Mouse (Mus musculus) CH12.LX (cell line): ENCODE measurements around the gene Phyhd1. TPM values are rescaled to one million over a fixed set of nuclear protein-coding genes. Genes with fewer than 3 reads are reported as not detected.
A peak's percentile ranks its signal among the peaks of the same experiment; 100 is the strongest.

ENCODE experiments used
- DNase-seq: peaks from one replicate; pipeline ENCODE4 v3.0.0-alpha.2; 2013; ENCODE audit errors: extremely low read depth
- H3K27ac ChIP-seq: 2 replicates; pipeline ENCODE4 v1.5.1; 2012; ENCODE audit warnings: low read depth, mild to moderate bottlenecking, control low read depth, moderate library complexity; ENCODE audit not compliant: insufficient read depth
- H3K27me3 ChIP-seq: replicated peaks from 2 replicates; pipeline ENCODE3; 2012; ENCODE audit warnings: inconsistent platforms
- H3K36me3 ChIP-seq, 2 experiments: replicated peaks in 1 of 2; 2 replicates each; pipeline versions ENCODE3 to v1.6.1; 2012; ENCODE audit warnings: inconsistent platforms in 1 of 2, low read length in 1 of 2, mild to moderate bottlenecking in 1 of 2, mixed read lengths in 1 of 2, moderate library complexity in 1 of 2; ENCODE audit not compliant: control insufficient read depth in 1 of 2, insufficient read depth in 1 of 2
- H3K4me1 ChIP-seq, 2 experiments: 2 replicates each; pipeline ENCODE4 v1.6.1; 2012; ENCODE audit warnings: inconsistent platforms in 1 of 2, moderate library complexity in 1 of 2; ENCODE audit not compliant: insufficient read depth in 2 of 2, control insufficient read depth in 1 of 2
- H3K4me2 ChIP-seq: 2 replicates; pipeline ENCODE4 v1.6.1; 2012; ENCODE audit warnings: low read depth, mild to moderate bottlenecking, control low read depth; ENCODE audit not compliant: poor library complexity, insufficient read depth, severe bottlenecking
- H3K4me3 ChIP-seq, 3 experiments: fragments of 150-350 bp in 1 of 3; sonication (generic) in 1 of 3; replicated peaks in 1 of 3; 2 replicates each; pipeline versions ENCODE3 to v1.5.1; 2011 to 2012; ENCODE audit warnings: low read depth in 2 of 3, low read length in 2 of 3, mild to moderate bottlenecking in 2 of 3, moderate library complexity in 2 of 3, control low read depth in 1 of 3, improper control_type of control experiment in 1 of 3, inconsistent platforms in 1 of 3, mixed read lengths in 1 of 3; ENCODE audit not compliant: poor library complexity in 1 of 3
- H3K79me2 ChIP-seq: replicated peaks from 2 replicates; pipeline ENCODE4 v1.6.1; 2012; ENCODE audit warnings: mild to moderate bottlenecking, moderate library complexity; ENCODE audit not compliant: control insufficient read depth, poor library complexity, insufficient read depth, severe bottlenecking; ENCODE audit errors: extremely low read depth
- H3K9ac ChIP-seq: 2 replicates; pipeline ENCODE4 v1.6.1; 2012; ENCODE audit warnings: low read depth, mild to moderate bottlenecking, control low read depth, moderate library complexity; ENCODE audit not compliant: insufficient read depth
- H3K9me3 ChIP-seq: replicated peaks from 2 replicates; pipeline ENCODE3; 2012; ENCODE audit warnings: low read length, inconsistent platforms, mixed read lengths
- BHLHE40 ChIP-seq: IDR thresholded peaks from 2 replicates; pipeline ENCODE4 v1.6.1; 2011; ENCODE audit warnings: mild to moderate bottlenecking, low read depth, low read length, improper control_type of control experiment
- CHD1 ChIP-seq: IDR thresholded peaks from 2 replicates; pipeline ENCODE4 v1.6.1; 2012; ENCODE audit warnings: low read depth, low read length, improper control_type of control experiment, inconsistent platforms
- CHD2 ChIP-seq: IDR thresholded peaks from 2 replicates; pipeline ENCODE4 v1.6.1; 2011; ENCODE audit warnings: low read length, improper control_type of control experiment
- CTCF ChIP-seq, 2 experiments: IDR thresholded peaks in 1 of 2; conservative IDR thresholded peaks in 1 of 2; 2 replicates each; pipeline ENCODE4 v1.5.1; 2011 to 2012; ENCODE audit warnings: low read depth in 2 of 2, low read length in 2 of 2, improper control_type of control experiment in 1 of 2, inconsistent platforms in 1 of 2, mild to moderate bottlenecking in 1 of 2, moderate library complexity in 1 of 2
- ELF1 ChIP-seq: IDR thresholded peaks from 2 replicates; pipeline ENCODE4 v1.6.1; 2014; ENCODE audit warnings: low read depth, mild to moderate bottlenecking, inconsistent platforms, low read length, improper control_type of control experiment
- EP300 ChIP-seq: IDR thresholded peaks from 2 replicates; pipeline ENCODE4 v1.6.1; 2011; ENCODE audit warnings: low read length, improper control_type of control experiment
- HCFC1 ChIP-seq: IDR thresholded peaks from 2 replicates; pipeline ENCODE4 v1.6.1; 2012; ENCODE audit warnings: low read depth, mild to moderate bottlenecking, inconsistent platforms, low read length, improper control_type of control experiment
- IRF4 ChIP-seq: IDR thresholded peaks from 2 replicates; pipeline ENCODE4 v1.6.1; 2014; ENCODE audit warnings: low read depth, mild to moderate bottlenecking, inconsistent platforms, low read length, improper control_type of control experiment
- JUN ChIP-seq: IDR thresholded peaks from 2 replicates; pipeline ENCODE4 v1.6.1; 2011; ENCODE audit warnings: low read depth, mild to moderate bottlenecking, low read length, improper control_type of control experiment, moderate library complexity; ENCODE audit not compliant: insufficient read depth
- KAT2A ChIP-seq: IDR thresholded peaks from 2 replicates; pipeline ENCODE4 v1.6.1; 2012; ENCODE audit warnings: low read length, improper control_type of control experiment, inconsistent platforms; ENCODE audit not compliant: insufficient replicate concordance
- MAFK ChIP-seq: IDR thresholded peaks from 2 replicates; pipeline ENCODE4 v1.6.1; 2011; ENCODE audit warnings: low read length, improper control_type of control experiment; ENCODE audit not compliant: insufficient replicate concordance
- MAX ChIP-seq: IDR thresholded peaks from 2 replicates; pipeline ENCODE4 v1.6.1; 2011; ENCODE audit warnings: low read length, improper control_type of control experiment
- MAZ ChIP-seq: IDR thresholded peaks from 2 replicates; pipeline ENCODE4 v1.6.1; 2012; ENCODE audit warnings: low read depth, mild to moderate bottlenecking, inconsistent platforms, low read length, improper control_type of control experiment, moderate library complexity
- MEF2A ChIP-seq: IDR thresholded peaks from 2 replicates; pipeline ENCODE4 v1.6.1; 2014; ENCODE audit warnings: low read depth, mild to moderate bottlenecking, inconsistent platforms, low read length, improper control_type of control experiment, borderline replicate concordance
- MXI1 ChIP-seq: IDR thresholded peaks from 2 replicates; pipeline ENCODE4 v1.6.1; 2011; ENCODE audit warnings: mild to moderate bottlenecking, low read depth, low read length, improper control_type of control experiment
- MYC ChIP-seq: IDR thresholded peaks from 2 replicates; pipeline ENCODE4 v1.6.1; 2011; ENCODE audit warnings: low read depth, mild to moderate bottlenecking, improper control_type of control experiment, low read length
- NELFE ChIP-seq: IDR thresholded peaks from 2 replicates; pipeline ENCODE4 v1.6.1; 2011; ENCODE audit warnings: low read depth, low read length, improper control_type of control experiment
- PAX5 ChIP-seq: IDR thresholded peaks from 2 replicates; pipeline ENCODE4 v1.6.1; 2012; ENCODE audit warnings: low read length, inconsistent platforms, mixed read lengths
- POLR2A ChIP-seq: IDR thresholded peaks from 2 replicates; pipeline ENCODE4 v1.6.1; 2011; ENCODE audit warnings: low read depth, mild to moderate bottlenecking, improper control_type of control experiment, low read length
- POLR2AphosphoS2 ChIP-seq: IDR thresholded peaks from 2 replicates; pipeline ENCODE4 v1.6.1; 2011; ENCODE audit warnings: low read depth, low read length, improper control_type of control experiment
- RAD21 ChIP-seq: IDR thresholded peaks from 2 replicates; pipeline ENCODE4 v1.6.1; 2011; ENCODE audit warnings: low read depth, mild to moderate bottlenecking, low read length, improper control_type of control experiment, moderate library complexity
- RCOR1 ChIP-seq: conservative IDR thresholded peaks from 2 replicates; pipeline ENCODE4 v1.6.1; 2012; ENCODE audit warnings: low read depth, mild to moderate bottlenecking, inconsistent platforms, low read length, improper control_type of control experiment
- SMC3 ChIP-seq: IDR thresholded peaks from 2 replicates; pipeline ENCODE4 v1.6.1; 2011; ENCODE audit warnings: low read depth, low read length, improper control_type of control experiment
- TBP ChIP-seq: conservative IDR thresholded peaks from 2 replicates; pipeline ENCODE4 v1.6.1; 2011; ENCODE audit warnings: low read depth, low read length, improper control_type of control experiment
- TCF12 ChIP-seq: IDR thresholded peaks from 2 replicates; pipeline ENCODE4 v1.6.1; 2014; ENCODE audit warnings: low read depth, mild to moderate bottlenecking, inconsistent platforms, low read length, improper control_type of control experiment
- UBTF ChIP-seq: IDR thresholded peaks from 2 replicates; pipeline ENCODE4 v1.6.1; 2012; ENCODE audit warnings: low read depth, mild to moderate bottlenecking, inconsistent platforms, low read length, improper control_type of control experiment, moderate library complexity
- USF1 ChIP-seq: IDR thresholded peaks from 2 replicates; pipeline ENCODE4 v1.6.1; 2014; ENCODE audit warnings: low read depth, mild to moderate bottlenecking, inconsistent platforms, low read length, improper control_type of control experiment
- USF2 ChIP-seq: conservative IDR thresholded peaks from 2 replicates; pipeline ENCODE4 v1.6.1; 2011; ENCODE audit warnings: low read depth, low read length, improper control_type of control experiment
- ZC3H11A ChIP-seq: IDR thresholded peaks from 2 replicates; pipeline ENCODE4 v1.6.1; 2012; ENCODE audit warnings: low read depth, mild to moderate bottlenecking, inconsistent platforms, low read length, improper control_type of control experiment
- ZKSCAN1 ChIP-seq: IDR thresholded peaks from 2 replicates; pipeline ENCODE4 v1.6.1; 2012; ENCODE audit warnings: low read depth, inconsistent platforms, low read length, improper control_type of control experiment, borderline replicate concordance
- ZNF384 ChIP-seq: IDR thresholded peaks from 2 replicates; pipeline ENCODE4 v1.6.1; 2012; ENCODE audit warnings: low read depth, low read length, improper control_type of control experiment, inconsistent platforms
- dilution Hi-C: fragments of 300-500 bp; cut with MboI; formaldehyde crosslinking; loops from 2 replicates; pipeline ENCODE4 v1.14.3; 2020; ENCODE audit warnings: low sequenced_read_pairs; ENCODE audit not compliant: extremely low pct_unique_long_range_greater_than_20kb, extremely low pct_ligation_motif_present
- in situ Hi-C: fragments of 300-500 bp; cut with MboI; formaldehyde crosslinking; loops from 3 replicates; pipeline ENCODE4 v1.14.3; 2019; ENCODE audit warnings: low sequenced_read_pairs, low pct_ligation_motif_present, low pct_unique_long_range_greater_than_20kb, mixed read lengths
- polyA plus RNA-seq: library from polyadenylated mRNA; unstranded; fragments of >175 nt; gene quantifications from 2 replicates; pipeline ENCODE4 v1.2.1, GENCODE M21; 2012; ENCODE audit warnings: low read depth; ENCODE audit not compliant: insufficient read length
- total RNA-seq, 2 experiments: library from RNA; depleted of rRNA; stranded (reverse); fragments of 300-350 nt in 1 of 2; fragments of >200 nt in 1 of 2; gene quantifications; 2 replicates each; pipeline ENCODE4 v1.2.3; 2012 to 2014

Phyhd1 gene
- total and polyA plus RNA-seq, 3 experiments, result 7.1 to 9.7 (median 8.9) TPM

GRCm38 (mm10) chr2:30268371-30268770 lies 2.4 kb downstream of the Phyhd1 start:
- TF ChIP-seq TBP, result no peak
- TF ChIP-seq MEF2A, result 0 out of 2 replicates have a peak, but pooled peaks have one; percentile 6
- TF ChIP-seq HCFC1, result no peak
- TF ChIP-seq EP300, result peak; percentile 68
- TF ChIP-seq SMC3, result peak; percentile 32
- TF ChIP-seq JUN, result no peak
- TF ChIP-seq CHD2, result no peak
- 0 out of 2 replicates have a peak, but pooled peaks have one; percentile 23 for TF ChIP-seq TCF12
- no peak for TF ChIP-seq MXI1
- TF ChIP-seq CTCF (conservative IDR thresholded peaks at IDR 0.05 in 1 of 2, IDR thresholded peaks at IDR 0.05 in 1 of 2; ENCODE audit: low read depth in 2 of 2, low read length in 2 of 2), result peak in 1 of 2 experiments; percentile 30; a peak in 1 of 4 replicates
- Histone ChIP-seq H3K36me3 (peaks cover 5 to 43% of the 10 kb centered on the region in 2 experiments), H3K9me3 (no peaks in the 10 kb centered on the region), H3K27ac (peak overlapping the region; percentile 30; the same call in 1 of the 2 replicates), H3K79me2 (no peaks in the 10 kb centered on the region), H3K9ac (no peak overlapping the region), H3K27me3 (no peaks in the 10 kb centered on the region), H3K4me2 (no peak overlapping the region), H3K4me1 (peaks cover 31 to 59% of the 10 kb centered on the region in 2 experiments), H3K4me3 (no peak overlapping the region)
- DNase-seq, result peak; percentile 17
- in situ Hi-C loops, result no loop called here
- dilution Hi-C loops, result no loop called here

GRCm38 (mm10) chr2:30269241-30269990 lies 3.4 kb downstream of the Phyhd1 start:
- Histone ChIP-seq H3K4me1 (peaks cover 31 to 59% of the 10 kb centered on the region in 2 experiments), H3K27me3 (no peaks in the 10 kb centered on the region), H3K4me2 (no peak overlapping the region), H3K9ac (no peak overlapping the region), H3K79me2 (no peaks in the 10 kb centered on the region), H3K27ac (no peak overlapping the region), H3K36me3 (peaks cover 3 to 35% of the 10 kb centered on the region in 2 experiments), H3K4me3 (no peak overlapping the region), H3K9me3 (no peaks in the 10 kb centered on the region)
- in situ Hi-C loops, result no loop called here
- dilution Hi-C loops, result no loop called here
- peak; percentile 42 for DNase-seq
- TF ChIP-seq ZNF384 (no peak), MYC (no peak), ZKSCAN1 (no peak), HCFC1 (no peak), RAD21 (no peak), TBP (no peak), USF2 (no peak), IRF4 (no peak), JUN (no peak), MAZ (no peak), KAT2A (no peak), POLR2AphosphoS2 (no peak), MAX (no peak), ELF1 (no peak), MXI1 (no peak), CHD1 (no peak), RCOR1 (no peak), USF1 (no peak), POLR2A (no peak), NELFE (no peak), BHLHE40 (peak; percentile 79), MAFK (no peak), CHD2 (no peak), PAX5 (no peak), UBTF (no peak), ZC3H11A (no peak), MEF2A (no peak), TCF12 (peak; percentile 76)
